Mouse (Mus musculus) liver (tissue): ENCODE results near the gene Macrod2.

Experiments used
- DNase-seq: peaks from one replicate; pipeline ENCODE4 v3.0.0-alpha.2; 2020; ENCODE audit warnings: mixed read lengths

Gene Macrod2

DNA sequence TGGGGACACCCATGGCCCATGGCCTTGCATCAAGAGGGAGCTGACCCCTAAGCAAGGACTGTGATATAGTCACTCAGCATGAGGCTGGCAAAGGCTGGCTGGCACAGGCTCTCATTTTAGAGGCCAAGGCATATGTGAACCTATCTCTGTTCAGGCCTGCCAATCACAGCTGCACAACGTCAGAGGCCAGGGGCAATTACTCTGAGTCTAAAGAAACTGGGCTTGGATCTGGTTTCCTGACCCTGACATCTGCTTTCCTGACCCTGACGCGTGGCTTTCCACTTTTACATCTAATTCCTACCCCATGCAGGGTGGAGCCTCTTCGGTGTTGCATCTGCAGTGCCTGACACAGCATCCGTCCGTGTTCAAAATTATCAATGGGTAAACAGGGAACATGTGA lies 2009.2 kb downstream of the Macrod2 start:
- DNase-seq: no peak

- no peak for DNase-seq
Measured at GRCm38 (mm10) chr2:142407341-142407740, 2012.2 kb downstream of the Macrod2 start.

GRCm38 (mm10) chr2:142410124-142410523 lies 2015.0 kb downstream of the Macrod2 start:
- DNase-seq: no peak

DNA sequence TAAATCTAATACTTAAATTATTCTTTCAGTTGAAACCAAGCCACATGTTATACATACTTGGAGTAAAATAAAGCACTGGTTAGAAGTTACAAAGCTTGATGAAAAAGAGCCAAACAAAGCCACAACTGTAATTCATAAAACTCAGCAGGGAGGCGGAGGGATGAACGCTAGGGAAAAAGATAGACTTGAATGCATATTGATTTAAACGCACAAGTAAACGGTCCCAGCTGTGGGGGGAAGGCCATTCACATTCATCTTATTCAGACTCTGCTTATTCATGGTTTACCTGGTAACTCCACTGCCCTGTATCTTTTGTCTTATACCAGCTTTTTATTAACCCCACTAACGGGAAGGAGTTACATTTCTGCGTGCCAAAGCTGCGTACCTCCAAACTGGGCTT lies 2038.0 kb downstream of the Macrod2 start:
- DNase-seq: no peak

GRCm38 (mm10) chr2:142434731-142435130 lies 2039.6 kb downstream of the Macrod2 start:
- DNase-seq: no peak

DNA sequence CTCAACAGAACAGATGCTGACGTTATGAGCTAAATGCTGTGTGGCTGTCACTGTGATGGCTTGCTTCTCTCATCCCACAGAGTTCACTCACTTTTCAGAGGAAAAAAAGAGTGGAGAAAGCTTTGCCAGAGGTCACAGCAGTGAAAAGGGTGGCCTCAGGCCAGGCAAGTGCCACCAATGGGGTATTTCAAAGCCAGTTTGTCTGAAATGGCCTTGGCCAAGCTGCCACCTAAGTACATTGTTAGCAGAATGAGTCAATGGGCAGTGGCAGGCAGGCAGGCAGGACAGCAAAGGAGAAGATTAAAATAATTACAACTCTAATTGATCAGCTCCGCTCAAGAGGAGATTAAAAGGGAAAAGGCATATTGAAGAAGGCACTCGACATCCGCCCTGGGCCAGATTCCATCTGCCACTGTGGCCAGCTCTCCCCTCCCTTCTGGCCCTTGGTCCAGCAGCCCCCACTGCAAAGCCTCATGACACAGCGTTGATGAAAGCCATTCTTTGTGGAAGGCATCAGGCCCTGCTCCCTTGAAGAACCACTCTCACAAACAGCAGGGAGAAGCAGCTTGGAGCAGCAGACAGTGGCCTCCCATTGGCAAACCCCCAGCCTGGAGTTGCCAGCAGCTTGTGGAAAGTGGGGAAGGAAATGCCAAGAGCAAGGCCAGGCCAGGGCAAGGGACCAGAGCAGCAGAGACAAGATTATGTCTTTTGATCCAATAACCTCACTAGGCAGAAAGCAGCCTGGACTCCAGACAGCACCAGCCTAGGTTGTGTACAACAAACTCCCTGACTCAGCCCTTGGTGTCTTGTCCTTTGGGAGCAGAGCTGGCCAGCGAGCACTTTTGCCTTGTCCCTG lies 2042.7 kb downstream of the Macrod2 start:
- no peak for DNase-seq
